Mouse (Mus musculus): ENCODE measurements at regions not wholly inside any gene's neighbourhood (a gene's known extent, or its start where the extent isn't known, plus 50 kb on each side); places are given as distances from the start of the nearest gene placed in this dataset.

- Histone ChIP-seq H3K4me1 (ENCODE audit: control insufficient read depth, insufficient read depth) (no peaks in the 10 kb centered on the region), H3K9me3 (replicated peaks; ENCODE audit: control insufficient read depth, low read length) (no peaks in the 10 kb centered on the region), H3K9ac (replicated peaks; ENCODE audit: low read depth, low read length) (no peak overlapping the region), H3K27ac (ENCODE audit: low read depth) (peak overlapping the region; percentile 40; the same call in 1 of the 2 replicates), H3K27me3 (ENCODE audit: control insufficient read depth, insufficient read depth, low read length) (no peaks in the 10 kb centered on the region), H3K4me2 (ENCODE audit: low read depth, low read length) (no peak overlapping the region), H3K4me3 (ENCODE audit: low read depth, low read length) (no peak overlapping the region), H3K36me3 (replicated peaks; ENCODE audit: control insufficient read depth, insufficient read depth, low read length) (no peaks in the 10 kb centered on the region)
- ATAC-seq (ENCODE audit: insufficient read depth, low read depth) (no peak), DNase-seq (ENCODE audit: low spot score) (no peak)
- no peak for TF ChIP-seq EP300 (IDR thresholded peaks at IDR 0.05; ENCODE audit: low read depth)
- no peak for TF ChIP-seq CTCF (IDR thresholded peaks at IDR 0.05; ENCODE audit: low read depth)
- WGBS, result 66% methylated on average over 12 of the region's 12 CpGs
These were observed 289.9 kb downstream of the Ets1 start for GRCm38 (mm10) chr9:32925720-32926595.

GRCm38 (mm10) chr9:32927656-32928055, 291.6 kb downstream of the Ets1 start:
- H3K4me2 ChIP-seq (ENCODE audit: low read depth, low read length), result no peak overlapping the region
- H3K36me3 ChIP-seq (replicated peaks; ENCODE audit: control insufficient read depth, insufficient read depth, low read length), result no peaks in the 10 kb centered on the region
- 0 out of 2 replicates have a peak, but pooled peaks cover 3% of the 10 kb centered on the region for H3K4me1 ChIP-seq (ENCODE audit: control insufficient read depth, insufficient read depth)
- no peak overlapping the region for H3K9ac ChIP-seq (replicated peaks; ENCODE audit: low read depth, low read length)
- no peak for DNase-seq (ENCODE audit: low spot score)
- H3K4me3 ChIP-seq (ENCODE audit: low read depth, low read length), result no peak overlapping the region
- H3K27me3 ChIP-seq (ENCODE audit: control insufficient read depth, insufficient read depth, low read length), result no peaks in the 10 kb centered on the region
- no peaks in the 10 kb centered on the region for H3K9me3 ChIP-seq (replicated peaks; ENCODE audit: control insufficient read depth, low read length)
- peak overlapping the region; percentile 59; the same call in 1 of the 2 replicates for H3K27ac ChIP-seq (ENCODE audit: low read depth)
- WGBS, result 68% methylated on average over 1 of the region's 1 CpGs
- TF ChIP-seq CTCF (IDR thresholded peaks at IDR 0.05; ENCODE audit: low read depth) (no peak), EP300 (IDR thresholded peaks at IDR 0.05; ENCODE audit: low read depth) (no peak)
- ATAC-seq (ENCODE audit: insufficient read depth, low read depth), result no peak

GRCm38 (mm10) chr9:32928289-32929000, 292.4 kb downstream of the Ets1 start:
- H3K27me3 ChIP-seq (ENCODE audit: control insufficient read depth, insufficient read depth, low read length), result no peaks in the 10 kb centered on the region
- H3K4me2 ChIP-seq (ENCODE audit: low read depth, low read length), result no peak overlapping the region
- H3K9me3 ChIP-seq (replicated peaks; ENCODE audit: control insufficient read depth, low read length), result no peaks in the 10 kb centered on the region
- TF ChIP-seq CTCF (IDR thresholded peaks at IDR 0.05; ENCODE audit: low read depth), result no peak
- TF ChIP-seq EP300 (IDR thresholded peaks at IDR 0.05; ENCODE audit: low read depth), result no peak
- WGBS, result 81% methylated on average over 8 of the region's 8 CpGs
- DNase-seq (ENCODE audit: low spot score), result no peak
- no peak overlapping the region for H3K4me3 ChIP-seq (ENCODE audit: low read depth, low read length)
- no peaks in the 10 kb centered on the region for H3K36me3 ChIP-seq (replicated peaks; ENCODE audit: control insufficient read depth, insufficient read depth, low read length)
- peaks cover 11% of the 10 kb centered on the region; the same call in 1 of the 2 replicates for H3K4me1 ChIP-seq (ENCODE audit: control insufficient read depth, insufficient read depth)
- peak overlapping the region; percentile 59; the same call in 1 of the 2 replicates for H3K27ac ChIP-seq (ENCODE audit: low read depth)
- H3K9ac ChIP-seq (replicated peaks; ENCODE audit: low read depth, low read length), result no peak overlapping the region
- ATAC-seq (ENCODE audit: insufficient read depth, low read depth), result no peak

GRCm38 (mm10) chr9:32929331-32929730, 293.3 kb downstream of the Ets1 start:
- peaks cover 13% of the 10 kb centered on the region for H3K4me1 ChIP-seq (ENCODE audit: control insufficient read depth, insufficient read depth)
- H3K9me3 ChIP-seq (replicated peaks; ENCODE audit: control insufficient read depth, low read length), result no peaks in the 10 kb centered on the region
- no peak overlapping the region for H3K9ac ChIP-seq (replicated peaks; ENCODE audit: low read depth, low read length)
- WGBS, result 76% methylated on average over 1 of the region's 1 CpGs
- H3K4me2 ChIP-seq (ENCODE audit: low read depth, low read length), result no peak overlapping the region
- ATAC-seq (ENCODE audit: insufficient read depth, low read depth) (no peak), DNase-seq (ENCODE audit: low spot score) (no peak)
- no peak overlapping the region; the same call in 1 of the 2 replicates for H3K27ac ChIP-seq (ENCODE audit: low read depth)
- no peak for TF ChIP-seq EP300 (IDR thresholded peaks at IDR 0.05; ENCODE audit: low read depth)
- no peak overlapping the region for H3K4me3 ChIP-seq (ENCODE audit: low read depth, low read length)
- H3K36me3 ChIP-seq (replicated peaks; ENCODE audit: control insufficient read depth, insufficient read depth, low read length), result no peaks in the 10 kb centered on the region
- no peaks in the 10 kb centered on the region for H3K27me3 ChIP-seq (ENCODE audit: control insufficient read depth, insufficient read depth, low read length)

- Histone ChIP-seq H3K4me1 (ENCODE audit: control insufficient read depth, insufficient read depth) (peaks cover 13% of the 10 kb centered on the region), H3K4me3 (ENCODE audit: low read depth, low read length) (no peak overlapping the region), H3K27me3 (ENCODE audit: control insufficient read depth, insufficient read depth, low read length) (no peaks in the 10 kb centered on the region), H3K9ac (replicated peaks; ENCODE audit: low read depth, low read length) (no peak overlapping the region), H3K4me2 (ENCODE audit: low read depth, low read length) (no peak overlapping the region), H3K27ac (ENCODE audit: low read depth) (no peak overlapping the region), H3K9me3 (replicated peaks; ENCODE audit: control insufficient read depth, low read length) (no peaks in the 10 kb centered on the region), H3K36me3 (replicated peaks; ENCODE audit: control insufficient read depth, insufficient read depth, low read length) (no peaks in the 10 kb centered on the region)
- no peak for DNase-seq (ENCODE audit: low spot score)
- TF ChIP-seq EP300 (IDR thresholded peaks at IDR 0.05; ENCODE audit: low read depth) (no peak), CTCF (IDR thresholded peaks at IDR 0.05; ENCODE audit: low read depth) (no peak)
- 87% methylated on average over 3 of the region's 3 CpGs for WGBS
- ATAC-seq (ENCODE audit: insufficient read depth, low read depth), result no peak
These were observed 293.8 kb downstream of the Ets1 start for GRCm38 (mm10) chr9:32929826-32930225.
